Mouse (Mus musculus) kidney, postnatal 36 days (tissue): ENCODE data around the gene Cyp1a1.
A peak's percentile ranks its signal among the peaks of the same experiment; 100 is the strongest.
"Not testable (repeated sequence)": the region's sequence is repeated elsewhere in the genome, so short reads cannot be mapped to it uniquely, and the experiment has no call there.

Experiments used
- DNase-seq, 2 experiments: peaks; one replicate each; pipeline ENCODE4 v3.0.0; 2021 to 2022; ENCODE audit warnings: mixed read lengths in 2 of 2

Cyp1a1 gene

GRCm38 (mm10) chr9:57706496-57706895 lies 18.8 kb downstream of the Cyp1a1 start:
- no peak for DNase-seq

DNA sequence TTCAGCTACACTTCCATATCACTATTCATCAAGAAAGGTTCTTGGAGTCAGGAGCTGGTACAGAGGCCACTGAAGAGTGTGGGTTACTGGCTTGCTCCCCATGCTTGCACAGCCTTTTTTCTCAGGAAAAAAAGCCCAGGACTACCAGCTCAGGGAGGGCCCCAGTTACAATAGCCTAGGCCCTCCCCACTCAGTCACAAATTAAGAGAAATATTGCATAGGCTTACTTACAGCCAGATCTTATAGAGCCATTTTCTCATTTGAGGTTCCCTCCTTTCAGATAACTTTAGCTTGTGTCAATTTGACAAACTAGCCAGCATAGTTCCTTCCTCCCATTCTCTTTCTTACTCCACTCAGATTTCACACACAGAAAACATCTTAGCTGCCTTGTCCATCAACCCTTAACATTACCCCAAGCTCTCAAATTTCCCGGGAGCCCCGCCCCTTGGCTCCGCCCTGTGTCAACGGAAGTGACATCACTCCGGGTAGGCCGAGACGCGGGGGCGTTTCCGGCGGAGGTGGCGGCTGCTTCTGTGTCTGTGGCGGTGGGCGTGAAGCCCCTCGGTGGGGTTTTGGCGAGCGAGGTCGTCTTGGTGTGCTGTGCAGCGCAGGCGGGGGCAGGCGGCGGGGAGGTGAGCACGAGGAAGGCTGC lies 20.5 kb downstream of the Cyp1a1 start, which contains the start of gene Edc3:
Edc3 (plus strand) TSS at position 473 of the 652 bp plus-strand sequence.
- DNase-seq: peak; percentile 91 to 96

DNA sequence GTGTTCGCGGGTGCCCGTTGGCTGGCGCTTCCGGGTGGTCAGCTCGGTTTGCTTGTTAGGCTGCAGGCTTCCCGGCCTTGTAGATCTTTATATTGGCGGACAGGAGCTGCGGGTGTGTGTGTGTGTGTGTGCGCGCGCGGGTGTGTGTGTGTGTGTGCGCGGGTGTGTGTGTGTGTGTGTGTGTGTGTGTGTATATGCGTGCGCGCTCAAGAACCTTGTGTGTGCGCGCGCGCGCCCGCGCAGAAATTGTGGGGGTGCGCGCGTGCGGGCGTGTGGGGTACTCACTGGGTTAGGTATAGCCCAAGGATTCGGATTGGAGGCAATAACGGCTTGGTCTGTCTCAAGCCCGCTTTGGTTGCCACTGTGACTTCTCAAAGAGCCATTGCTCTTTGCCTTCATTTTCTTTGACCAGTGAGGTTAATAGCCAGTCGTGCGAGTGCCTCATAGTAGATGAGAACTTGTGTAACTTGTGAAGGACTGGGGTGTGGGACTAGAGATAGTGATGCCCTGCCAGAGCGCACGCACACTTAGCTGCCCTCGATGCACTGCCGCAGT lies 21.1 kb downstream of the Cyp1a1 start:
- peak in 1 of 2 experiments; percentile 60 for DNase-seq

DNA sequence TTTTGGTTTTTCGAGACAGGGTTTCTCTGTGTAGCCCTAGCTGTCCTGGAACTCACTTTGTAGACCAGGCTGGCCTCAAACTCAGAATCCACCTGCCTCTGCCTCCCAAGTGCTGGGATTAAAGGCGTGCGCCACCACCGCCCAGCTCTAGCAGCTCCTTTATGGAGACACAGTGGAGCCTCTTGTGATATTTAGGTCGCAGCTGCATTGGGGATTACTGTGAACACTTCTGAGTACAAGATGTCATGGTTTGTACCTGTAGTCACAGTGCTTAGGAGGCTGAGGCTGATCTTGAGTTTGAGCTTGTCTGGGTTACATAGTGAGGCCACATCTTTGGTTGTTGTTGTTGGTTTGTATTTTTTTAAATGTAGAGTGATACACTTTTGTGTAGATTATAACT lies 22.5 kb downstream of the Cyp1a1 start:
- DNase-seq: not testable (repeated sequence)

DNA sequence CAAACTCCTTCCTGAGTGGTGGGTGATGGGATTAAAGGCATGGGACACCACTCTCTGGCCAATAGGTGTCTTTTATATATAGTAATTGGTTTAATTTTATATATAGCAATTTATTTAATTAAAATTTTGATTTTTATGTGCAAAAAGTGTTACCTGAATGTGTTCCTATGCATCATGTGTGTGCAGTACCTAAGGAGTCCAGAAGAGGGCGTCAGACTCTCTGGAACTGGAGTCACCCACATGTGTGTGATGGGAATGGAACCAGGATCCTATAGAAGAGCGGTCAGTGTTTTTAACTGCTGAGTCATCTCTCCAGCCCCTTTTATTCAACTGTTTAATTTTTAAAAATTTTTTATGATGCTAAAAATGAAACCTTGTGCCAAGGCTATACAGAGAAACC lies 24.5 kb downstream of the Cyp1a1 start:
- no peak for DNase-seq

DNA sequence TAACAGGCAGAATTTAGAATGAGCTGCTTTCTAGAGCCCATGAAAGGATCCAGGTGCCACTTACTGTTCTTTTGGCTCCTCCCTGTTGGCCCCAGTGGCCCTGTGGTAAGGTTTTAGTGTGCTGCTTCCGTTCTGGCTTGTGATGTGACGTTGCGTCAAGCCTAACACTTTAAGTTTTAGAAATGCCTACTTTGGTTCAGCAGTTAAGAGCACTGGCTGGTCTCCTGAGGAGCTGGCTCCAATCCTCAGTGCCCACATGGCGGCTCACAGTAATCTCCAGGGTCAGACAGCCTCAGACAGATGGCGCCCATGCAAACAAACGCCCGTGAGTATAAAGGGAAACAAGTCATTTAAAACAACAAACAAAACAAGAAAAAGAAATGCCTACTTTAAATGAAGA lies 30.7 kb downstream of the Cyp1a1 start:
- DNase-seq: peak; percentile 17 to 41

DNA sequence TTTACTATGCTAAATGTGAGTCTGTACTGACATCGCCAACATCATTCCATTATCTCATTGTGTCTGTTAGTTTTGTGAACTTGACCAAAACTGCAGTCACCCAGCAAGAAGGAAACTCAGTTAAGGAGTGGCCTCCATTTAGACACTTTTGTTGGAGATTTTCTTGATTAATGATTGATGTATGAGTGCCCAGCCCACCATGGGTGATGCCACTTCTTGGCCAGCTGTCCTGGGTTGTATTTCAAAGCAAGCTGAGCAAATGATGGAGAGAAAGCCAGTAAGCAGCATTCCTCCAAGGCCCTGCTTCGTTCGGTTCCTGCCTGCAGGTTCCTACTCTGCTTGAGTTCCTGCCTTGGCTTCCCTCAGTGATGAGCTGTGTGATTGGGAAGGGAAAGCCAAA lies 33.0 kb downstream of the Cyp1a1 start:
- DNase-seq: peak in 1 of 2 experiments; percentile 39

GRCm38 (mm10) chr9:57722371-57722770 lies 34.6 kb downstream of the Cyp1a1 start:
- DNase-seq: no peak

- peak; percentile 77 to 91 for DNase-seq
Observed at GRCm38 (mm10) chr9:57723315-57723715, 35.6 kb downstream of the Cyp1a1 start.

GRCm38 (mm10) chr9:57723796-57724195 lies 36.1 kb downstream of the Cyp1a1 start:
- no peak for DNase-seq

DNA sequence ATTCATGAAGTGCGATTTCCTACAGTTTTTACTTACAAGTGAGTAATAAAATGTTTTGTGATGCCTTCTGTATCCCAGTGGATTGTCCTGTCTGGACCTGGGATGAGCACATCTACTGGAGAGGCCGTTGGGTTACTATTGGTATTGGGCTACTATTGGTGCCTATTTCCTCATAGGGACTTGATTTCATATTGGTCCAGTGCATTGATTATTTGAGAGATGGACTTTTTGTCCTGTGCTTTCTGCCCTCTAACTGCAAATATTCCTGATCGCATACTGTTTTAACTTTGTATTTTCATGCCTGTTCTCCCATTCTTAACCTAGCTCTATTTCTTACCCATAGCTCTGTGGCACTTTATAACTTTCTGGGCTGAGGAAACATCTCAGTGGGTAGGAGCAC lies 37.0 kb downstream of the Cyp1a1 start:
- DNase-seq: no peak

GRCm38 (mm10) chr9:57728312-57728711 lies 40.6 kb downstream of the Cyp1a1 start:
- DNase-seq: no peak

GRCm38 (mm10) chr9:57733606-57734005 lies 45.9 kb downstream of the Cyp1a1 start:
- no peak for DNase-seq

DNA sequence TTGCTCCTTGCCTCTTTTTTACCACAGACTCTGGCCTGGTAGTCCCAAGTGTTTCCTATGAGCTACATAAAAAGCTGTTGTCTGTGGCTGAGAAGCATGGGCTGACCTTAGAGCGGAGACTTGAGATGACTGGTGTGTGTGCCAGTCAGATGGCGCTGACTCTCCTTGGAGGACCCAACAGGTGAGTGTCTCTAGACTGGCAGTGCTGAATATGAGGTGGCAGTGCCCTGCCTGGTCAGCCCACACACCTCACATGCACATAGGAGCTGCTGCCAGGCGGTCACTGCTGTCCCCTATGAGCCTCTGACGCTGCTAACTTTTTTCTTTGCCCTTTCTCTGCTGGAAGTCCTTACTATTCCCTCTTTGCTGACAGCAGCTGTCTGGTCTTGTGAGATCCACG lies 52.1 kb downstream of the Cyp1a1 start:
- DNase-seq: no peak

DNA sequence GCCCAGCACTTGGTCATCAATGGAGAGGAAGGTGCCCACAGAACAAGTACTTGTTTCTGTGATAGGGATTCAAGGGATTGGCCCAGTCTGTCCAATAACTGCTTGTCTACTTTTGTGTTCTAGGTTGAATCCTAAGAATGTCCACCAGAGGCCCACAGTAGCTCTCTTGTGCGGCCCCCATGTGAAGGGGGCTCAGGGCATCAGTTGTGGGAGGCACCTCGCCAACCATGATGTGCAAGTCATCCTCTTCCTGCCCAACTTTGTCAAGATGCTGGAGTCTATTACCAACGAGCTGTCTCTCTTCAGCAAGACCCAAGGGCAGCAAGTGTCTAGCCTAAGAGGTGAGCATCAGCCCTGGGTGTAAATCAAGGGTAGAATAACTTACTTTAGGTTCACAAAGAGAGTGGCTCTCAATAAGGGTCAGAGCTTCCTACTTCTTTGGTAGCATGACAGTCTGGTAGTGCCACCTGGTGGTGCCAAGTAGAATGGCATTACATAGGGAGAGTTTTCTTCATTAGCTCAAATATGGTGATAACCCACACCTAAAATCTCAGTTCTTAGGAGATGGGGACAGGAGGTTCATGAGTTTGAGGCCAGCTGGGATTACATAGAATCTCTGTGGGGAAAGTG lies 56.8 kb downstream of the Cyp1a1 start:
- DNase-seq: peak in 1 of 2 experiments; percentile 69

DNA sequence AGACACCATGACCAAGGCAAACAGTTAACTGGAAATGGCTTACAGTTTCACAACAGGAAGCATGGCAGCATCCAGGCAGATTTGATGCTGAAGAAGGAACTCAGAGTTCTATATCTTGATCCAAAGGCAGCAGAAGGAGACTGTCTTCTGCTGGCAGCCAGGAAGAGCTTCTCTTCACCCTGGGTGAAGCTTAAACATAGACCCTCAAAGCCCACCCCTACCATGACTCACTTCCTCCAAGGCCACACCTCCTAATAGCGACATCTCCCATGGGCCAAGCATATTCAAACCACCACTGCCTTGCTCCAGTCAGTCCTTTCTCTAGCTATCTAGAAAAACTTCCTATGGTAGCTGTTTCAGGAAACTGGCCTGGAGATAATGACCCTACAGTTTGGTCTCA lies 59.3 kb downstream of the Cyp1a1 start:
- DNase-seq: no peak

DNA sequence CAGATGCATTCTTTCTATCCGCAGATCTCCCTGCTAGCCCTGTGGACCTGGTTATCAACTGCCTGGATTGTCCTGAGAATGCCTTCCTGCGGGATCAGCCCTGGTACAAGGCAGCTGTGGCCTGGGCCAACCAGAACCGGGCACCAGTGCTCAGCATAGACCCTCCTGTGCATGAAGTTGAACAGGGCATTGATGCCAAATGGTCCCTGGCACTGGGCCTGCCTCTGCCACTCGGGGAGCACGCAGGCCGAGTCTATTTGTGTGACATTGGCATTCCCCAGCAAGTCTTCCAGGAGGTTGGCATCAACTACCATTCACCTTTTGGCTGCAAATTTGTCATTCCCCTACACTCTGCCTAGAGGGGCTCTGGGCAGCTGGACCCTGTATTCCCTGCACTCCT lies 60.4 kb downstream of the Cyp1a1 start:
- peak; percentile 49 to 71 for DNase-seq

DNA sequence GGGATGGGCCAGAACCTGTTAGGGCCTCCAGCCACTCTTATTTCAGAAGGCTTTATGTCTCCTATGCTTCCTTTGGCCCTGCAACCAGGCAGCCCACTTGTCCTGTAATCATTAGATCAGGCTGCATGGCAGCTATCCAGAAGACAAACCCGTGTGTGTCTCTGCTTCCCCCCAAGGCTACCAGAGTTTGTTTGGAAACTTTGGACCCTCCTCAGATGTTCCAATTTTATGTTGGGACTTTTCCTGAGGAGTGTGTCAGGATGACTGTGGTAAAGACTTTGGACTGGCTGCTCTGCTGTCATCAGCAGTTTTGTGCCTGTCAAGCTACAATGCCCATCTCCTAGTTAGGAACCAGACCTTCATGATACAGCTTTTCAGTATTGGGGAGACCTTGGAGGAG lies 61.1 kb downstream of the Cyp1a1 start:
- peak; percentile 75 to 85 for DNase-seq

- no peak for DNase-seq
Observed at GRCm38 (mm10) chr9:57750901-57751300, 63.2 kb downstream of the Cyp1a1 start.
